Mouse (Mus musculus) midbrain, embryonic 11.5 days (tissue): ENCODE results near the gene Hnrnpa1. TPM values are rescaled to one million over a fixed set of nuclear protein-coding genes. Genes with fewer than 3 reads are reported as not detected.
A peak's percentile ranks its signal among the peaks of the same experiment; 100 is the strongest.
"Not testable (repeated sequence)": the region's sequence is repeated elsewhere in the genome, so short reads cannot be mapped to it uniquely, and the experiment has no call there.

ENCODE experiments used
- ATAC-seq: fragments of 200-750 bp; cut with Nextera tagmentation; 2 replicates; pipeline ENCODE4 v1.8.0; 2017; ENCODE audit warnings: moderate TSS enrichment, moderate library complexity; ENCODE audit not compliant: low FRiP score
- DNase-seq: peaks from one replicate; pipeline ENCODE4 v3.0.0; 2015; ENCODE audit warnings: low spot score; ENCODE audit errors: missing footprints
- H3K27ac ChIP-seq: fragments of 300-500 bp; sonication (generic); 2 replicates; pipeline ENCODE4 v1.5.1; 2014; ENCODE audit warnings: low read depth, low read length
- H3K27me3 ChIP-seq: fragments of 300-500 bp; sonication (generic); 2 replicates; pipeline ENCODE4 v1.6.1; 2014; ENCODE audit warnings: mild to moderate bottlenecking, low read length, moderate library complexity, mixed read lengths; ENCODE audit not compliant: control insufficient read depth, insufficient read depth
- H3K36me3 ChIP-seq: fragments of 300-500 bp; sonication (generic); 2 replicates; pipeline ENCODE4 v1.6.1; 2014; ENCODE audit warnings: mild to moderate bottlenecking, low read length, moderate library complexity, mixed read lengths; ENCODE audit not compliant: control insufficient read depth, insufficient read depth
- H3K4me1 ChIP-seq: fragments of 300-500 bp; sonication (generic); 2 replicates; pipeline ENCODE4 v1.6.1; 2014; ENCODE audit warnings: low read length; ENCODE audit not compliant: control insufficient read depth, insufficient read depth
- H3K4me2 ChIP-seq: fragments of 300-500 bp; sonication (generic); 2 replicates; pipeline ENCODE4 v1.6.1; 2014; ENCODE audit warnings: mild to moderate bottlenecking, moderate library complexity
- H3K4me3 ChIP-seq: fragments of 300-500 bp; sonication (generic); 2 replicates; pipeline ENCODE4 v1.5.1; 2014; ENCODE audit warnings: low read depth, low read length
- H3K9ac ChIP-seq: fragments of 300-500 bp; sonication (generic); 2 replicates; pipeline ENCODE4 v1.6.1; 2014; ENCODE audit warnings: low read length
- H3K9me3 ChIP-seq: fragments of 300-500 bp; sonication (generic); 2 replicates; pipeline ENCODE4 v1.6.1; 2016; ENCODE audit warnings: low read length; ENCODE audit not compliant: control insufficient read depth
- WGBS: fragments of 180-500 bp; shearing (Covaris S2); extraction: QIAGEN DNeasy Blood & Tissue Kit; methylation state at CpG from one replicate; pipeline ENCODE4 v1.1.7; 2014; 5-methylcytosine and 5-hydroxymethylcytosine counted together
- polyA plus RNA-seq: library from polyadenylated mRNA; unstranded; fragments of >200 nt; fragmentation: Nextera tagmentation; extraction: Ambion mirVana; gene quantifications from 2 replicates; pipeline ENCODE4 v1.2.1, GENCODE M21; 2014

Gene Hnrnpa1
- polyA plus RNA-seq, 1 experiment from 2014 or later, result 1,348 TPM

GRCm38 (mm10) chr15:103237295-103237694, 2.9 kb upstream of the Hnrnpa1 start:
- no peak overlapping the region for H3K4me2 ChIP-seq
- peaks cover 10% of the 10 kb centered on the region for H3K36me3 ChIP-seq
- no peaks in the 10 kb centered on the region for H3K9me3 ChIP-seq

GRCm38 (mm10) chr15:103239130-103239684, 1.0 kb upstream of the Hnrnpa1 start:
- peak overlapping the region; percentile 90 for H3K27ac ChIP-seq
- H3K27me3 ChIP-seq, result no peaks in the 10 kb centered on the region
- peak overlapping the region; percentile 78 for H3K9ac ChIP-seq
- peak; percentile 91 for ATAC-seq
- peaks cover 23% of the 10 kb centered on the region for H3K4me1 ChIP-seq
- peaks cover 22% of the 10 kb centered on the region for H3K36me3 ChIP-seq
- 0% methylated on average over 26 of the region's 26 CpGs for WGBS
- DNase-seq, result no peak
- no peaks in the 10 kb centered on the region for H3K9me3 ChIP-seq
- H3K4me3 ChIP-seq, result peak overlapping the region; percentile 52
- peak overlapping the region; percentile 51 for H3K4me2 ChIP-seq

More at GRCm38 (mm10) chr15:103237295-103237694, 2.9 kb upstream of the Hnrnpa1 start:
- Histone ChIP-seq H3K27me3 (no peaks in the 10 kb centered on the region), H3K4me3 (no peak overlapping the region), H3K4me1 (peaks cover 9% of the 10 kb centered on the region), H3K27ac (no peak overlapping the region), H3K9ac (no peak overlapping the region)
- ATAC-seq, result no peak
- WGBS, result 95% methylated on average over 7 of the region's 7 CpGs
- no peak for DNase-seq

GRCm38 (mm10) chr15:103239685-103240159, 510 bp upstream of the Hnrnpa1 start, which contains the start of gene Cbx5:
Gene Cbx5, minus strand, starts transcription at chr15:103239816.
- Histone ChIP-seq H3K27me3 (no peaks in the 10 kb centered on the region), H3K4me1 (peaks cover 23% of the 10 kb centered on the region), H3K4me2 (peak within 1 kb of the TSS; percentile 81), H3K4me3 (peak within 1 kb of the TSS; percentile 52), H3K27ac (peak within 1 kb of the TSS; percentile 90), H3K9me3 (no peaks in the 10 kb centered on the region), H3K9ac (peak within 1 kb of the TSS; percentile 78), H3K36me3 (peaks cover 21% of the 10 kb centered on the region)
- peak; percentile 93 for ATAC-seq
- peak; percentile 99 for DNase-seq
- under 1% methylated on average over 39 of the region's 39 CpGs for WGBS

GRCm38 (mm10) chr15:103241071-103242018, 1.1 kb downstream of the Hnrnpa1 start:
- ATAC-seq, H3K27me3 ChIP-seq, H3K9me3 ChIP-seq: not testable (repeated sequence)
- Histone ChIP-seq H3K36me3 (peaks cover 22% of the 10 kb centered on the region), H3K27ac (peak overlapping the region; percentile 90), H3K9ac (peak overlapping the region; percentile 78), H3K4me1 (peaks cover 23% of the 10 kb centered on the region), H3K4me3 (peak overlapping the region; percentile 52), H3K4me2 (peak overlapping the region; percentile 81)
- DNase-seq, result peak; percentile 92
- 10% methylated on average over 12 of the region's 12 CpGs for WGBS

DNA sequence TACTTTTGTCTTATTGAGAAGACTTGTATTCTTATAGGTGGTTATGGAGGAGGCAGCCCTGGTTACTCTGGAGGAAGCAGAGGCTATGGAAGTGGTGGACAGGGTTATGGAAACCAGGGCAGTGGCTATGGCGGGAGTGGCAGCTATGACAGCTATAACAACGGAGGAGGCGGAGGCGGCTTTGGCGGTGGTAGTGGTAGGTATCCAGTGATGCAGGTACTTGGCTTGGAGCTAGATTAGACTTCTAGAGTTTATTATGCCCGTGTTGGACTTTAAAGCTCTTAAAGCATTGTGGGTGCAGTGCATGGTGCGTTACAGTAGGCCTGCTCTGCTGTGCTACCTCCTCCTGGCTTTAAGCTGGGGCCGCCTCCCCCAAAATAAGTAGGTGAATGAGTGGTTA, 2.7 kb downstream of the Hnrnpa1 start:
- WGBS, result 76% methylated on average over 8 of the region's 8 CpGs
- Histone ChIP-seq H3K9ac (peak overlapping the region; percentile 36), H3K27me3 (no peaks in the 10 kb centered on the region), H3K4me3 (peak overlapping the region; percentile 52), H3K4me1 (peaks cover 23% of the 10 kb centered on the region), H3K4me2 (peak overlapping the region; percentile 81), H3K9me3 (no peaks in the 10 kb centered on the region), H3K27ac (no peak overlapping the region), H3K36me3 (peaks cover 36% of the 10 kb centered on the region)
- ATAC-seq (no peak), DNase-seq (no peak)

GRCm38 (mm10) chr15:103245616-103246015, 5.4 kb downstream of the Hnrnpa1 start:
- no peak for DNase-seq
- ATAC-seq, result no peak
- Histone ChIP-seq H3K9me3 (no peaks in the 10 kb centered on the region), H3K4me3 (no peak overlapping the region), H3K27me3 (no peaks in the 10 kb centered on the region), H3K27ac (no peak overlapping the region), H3K9ac (no peak overlapping the region), H3K4me2 (no peak overlapping the region), H3K36me3 (peaks cover 38% of the 10 kb centered on the region), H3K4me1 (peaks cover 20% of the 10 kb centered on the region)
- 84% methylated on average over 6 of the region's 6 CpGs for WGBS

DNA sequence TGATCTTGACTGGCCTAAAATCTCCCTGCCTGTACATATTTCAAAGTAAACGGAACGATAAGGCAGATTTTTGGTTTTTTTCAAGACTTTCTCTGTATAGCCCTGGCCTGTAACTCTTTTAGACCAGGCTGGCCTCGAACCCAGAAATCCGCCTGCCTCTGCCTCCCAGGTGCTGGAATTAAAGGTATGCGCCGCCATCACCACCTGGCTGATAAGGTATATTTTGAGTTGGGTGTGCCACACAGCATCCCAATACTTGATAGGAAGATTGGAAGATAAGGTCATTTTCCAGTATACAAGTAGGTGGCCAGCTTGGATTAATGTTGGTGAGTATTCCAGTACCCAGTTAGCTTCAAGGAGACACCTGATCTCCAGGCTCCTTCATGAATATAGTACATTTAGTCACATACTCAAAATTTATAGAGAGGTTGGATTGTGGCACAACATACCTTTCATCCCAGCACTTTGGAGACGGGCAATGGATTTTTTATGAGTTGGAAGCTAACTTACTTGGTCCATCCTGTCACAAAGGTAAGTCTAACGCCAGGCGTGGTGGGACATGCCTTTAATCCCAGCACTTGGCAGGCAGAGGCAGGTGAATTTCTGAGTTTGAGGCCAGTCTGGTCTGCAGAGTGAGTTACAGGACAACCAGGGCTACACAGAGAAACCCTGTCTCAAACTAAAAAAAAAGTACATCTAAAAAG, 7.0 kb downstream of the Hnrnpa1 start:
- Histone ChIP-seq H3K4me2 (no peak overlapping the region), H3K9me3 (no peaks in the 10 kb centered on the region), H3K36me3 (peaks cover 35% of the 10 kb centered on the region), H3K27ac (no peak overlapping the region), H3K4me1 (peaks cover 18% of the 10 kb centered on the region), H3K4me3 (no peak overlapping the region), H3K9ac (no peak overlapping the region), H3K27me3 (no peaks in the 10 kb centered on the region)
- ATAC-seq, result no peak
- DNase-seq, result no peak
- WGBS, result 89% methylated on average over 9 of the region's 9 CpGs

GRCm38 (mm10) chr15:103247782-103248400, 7.7 kb downstream of the Hnrnpa1 start:
- Histone ChIP-seq H3K27ac (no peak overlapping the region), H3K4me1 (peaks cover 11% of the 10 kb centered on the region), H3K9ac (no peak overlapping the region), H3K9me3 (no peaks in the 10 kb centered on the region), H3K36me3 (peaks cover 29% of the 10 kb centered on the region), H3K4me3 (no peak overlapping the region), H3K27me3 (no peaks in the 10 kb centered on the region), H3K4me2 (no peak overlapping the region)
- no peak for ATAC-seq
- DNase-seq, result no peak
